Mouse (Mus musculus) bone marrow macrophage, adult 2 months (primary cell): ENCODE results near the gene Copb2.

Source experiments
- CTCF ChIP-seq: IDR thresholded peaks from 2 replicates; pipeline ENCODE4 v1.5.1; 2012; ENCODE audit warnings: low read depth, mild to moderate bottlenecking, low read length, moderate library complexity
- POLR2A ChIP-seq: IDR thresholded peaks from 2 replicates; pipeline ENCODE4 v1.6.1; 2012; ENCODE audit warnings: mild to moderate bottlenecking, low read depth, low read length, borderline replicate concordance

DNA sequence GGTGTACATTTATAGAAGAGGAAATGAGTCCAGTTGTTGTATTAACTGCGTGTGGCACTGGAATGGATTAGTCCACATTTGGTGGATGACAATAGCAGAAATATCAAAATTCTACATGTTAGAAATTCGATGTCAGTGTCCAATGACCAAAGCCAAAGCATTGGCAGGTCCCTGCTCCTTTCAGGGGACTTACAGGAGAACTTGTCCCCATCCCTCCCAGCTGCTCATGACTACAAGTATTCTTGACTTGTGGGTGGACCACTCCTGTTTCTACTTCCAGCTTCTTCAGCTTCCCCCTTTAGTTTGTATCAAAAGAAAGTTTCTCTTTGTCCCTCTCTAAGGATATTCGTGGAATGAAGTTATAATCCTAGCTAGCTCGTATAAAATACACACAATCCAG lies 41.4 kb downstream of the Copb2 start:
- TF ChIP-seq POLR2A, result no peak
- no peak for TF ChIP-seq CTCF
